Mouse (Mus musculus) G1E (cell line): ENCODE measurements around the gene Fam209.

Source experiments
- CTCF ChIP-seq: IDR thresholded peaks from 2 replicates; pipeline ENCODE4 v1.5.1; 2012; ENCODE audit warnings: low read depth, low read length, inconsistent platforms, mixed read lengths
- GATA1 ChIP-seq: IDR thresholded peaks from 2 replicates; pipeline ENCODE4 v1.6.1; 2012; ENCODE audit warnings: borderline replicate concordance, low read length, inconsistent platforms, mixed read lengths

DNA sequence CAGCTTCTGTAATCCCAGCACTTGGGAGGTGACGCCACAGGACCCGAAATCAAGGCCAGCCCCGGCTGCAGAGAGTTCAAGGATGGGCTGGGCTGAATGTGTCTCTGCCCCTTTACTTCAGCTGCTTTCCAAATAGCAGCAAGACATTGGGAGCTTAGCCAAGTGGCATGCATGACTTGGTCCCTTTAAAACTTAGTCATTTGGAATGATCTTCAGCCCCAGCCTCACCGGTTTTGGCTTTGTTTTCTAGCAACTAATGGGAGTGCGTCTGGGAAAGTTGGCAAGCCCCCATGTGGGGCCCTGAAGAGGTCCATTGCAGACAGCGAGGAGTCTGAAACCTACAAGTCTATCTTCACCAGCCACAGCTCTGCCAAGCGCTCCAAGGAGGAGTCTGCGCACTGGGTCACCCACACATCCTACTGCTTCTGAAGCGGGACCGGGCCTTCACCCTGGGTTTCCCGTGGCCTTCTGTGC lies 3.9 kb upstream of the Fam209 start:
- TF ChIP-seq GATA1 (no peak), CTCF (no peak)
